8 mouse cellular contexts compared by ENCODE assay signal in genomic region chr3:88771189-88771940, GRCm38 (mm10). TPM values are rescaled to one million over a fixed set of nuclear protein-coding genes. Genes with fewer than 3 reads are reported as not detected.
DNase-seq lines count a peak whose midpoint lies in the region; ATAC-seq lines count a peak whose summit lies in the region.
"Not testable (repeated sequence)": the region's sequence is repeated elsewhere in the genome, so short reads cannot be mapped to it uniquely, and the experiment has no call there.

No protein-coding gene starts in this region.

- not testable (repeated sequence) for H3K9ac ChIP-seq in intestine, embryonic 14.5 days (ENCODE audit: low read length)

- 3% methylated on average over 21 of the region's 28 CpGs for WGBS in intestine, embryonic 14.5 days

- H3K36me3 ChIP-seq in intestine, embryonic 14.5 days (ENCODE audit: control insufficient read depth, insufficient read depth, low read length), result not testable (repeated sequence)

- H3K9me3 ChIP-seq in intestine, embryonic 14.5 days (ENCODE audit: control insufficient read depth, low read length), result not testable (repeated sequence)

- H3K4me3 ChIP-seq in intestine, embryonic 14.5 days (ENCODE audit: low read depth, low read length), result peak overlapping the region; percentile 13

- DNase-seq in adrenal gland, adult 2 months, result peak; percentile 66
- DNase-seq in embryo, embryonic 9.5 days (ENCODE audit: extremely low spot score), result peak; percentile 54
- DNase-seq in heart, adult 11 months, result peak; percentile 98
- peak; percentile 66 for DNase-seq in intestine, embryonic 14.5 days (ENCODE audit: low spot score)
- DNase-seq in left cerebral cortex, adult 9 months (ENCODE audit: low spot score in 2 of 2), result peak; percentile 83 to 86
- DNase-seq in lung, postnatal 25 days (ENCODE audit: low spot score), result peak; percentile 52
- DNase-seq in ovary, adult 18-20 months (ENCODE audit: low spot score), result peak; percentile 47
- DNase-seq in thymus, postnatal 36 days, result peak; percentile 39 to 63

- peak overlapping the region; percentile 43 for H3K4me2 ChIP-seq in intestine, embryonic 14.5 days (ENCODE audit: low read length)

- peak overlapping the region; percentile 40; the same call in 1 of the 2 replicates for H3K27ac ChIP-seq in intestine, embryonic 14.5 days (ENCODE audit: low read depth)

- ATAC-seq in intestine, embryonic 14.5 days (replicated peaks; ENCODE audit: low FRiP score, low TSS enrichment, low read depth), result peak; percentile 83

- H3K4me1 ChIP-seq in intestine, embryonic 14.5 days (replicated peaks; ENCODE audit: control insufficient read depth, insufficient read depth, low read length), result not testable (repeated sequence)

- not testable (repeated sequence) for H3K27me3 ChIP-seq in intestine, embryonic 14.5 days (replicated peaks; ENCODE audit: control insufficient read depth, insufficient read depth, low read length)

RNA-seq across cellular contexts. Expression of gene Syt11, which starts 3.6 kb away (rescaled TPM):
- 10 to 100 TPM; 10.1 to 15.1 TPM for total RNA-seq in adrenal gland, adult 2 months (2021)
- polyA plus RNA-seq in adrenal gland, adult 2 months (2012; rRNA removed), result 5.1 and 5.7 TPM in 2 replicates
- polyA plus RNA-seq in intestine, embryonic 14.5 days (2014; fragmentation: Nextera tagmentation; extraction: Ambion mirVana), result 28.6 and 29.7 TPM in 2 replicates

RNA-seq across cellular contexts. Expression of gene Rit1, which starts 54.7 kb away (rescaled TPM):
- 10 to 100 TPM; 49.2 to 58.9 TPM for total RNA-seq in adrenal gland, adult 2 months (2021)
- 41.4 and 41.5 TPM in 2 replicates for polyA plus RNA-seq in adrenal gland, adult 2 months (2012; rRNA removed)
- polyA plus RNA-seq in intestine, embryonic 14.5 days (2014; fragmentation: Nextera tagmentation; extraction: Ambion mirVana), result 56.4 and 62.1 TPM in 2 replicates

Comparison
In these comparisons a context has a peak if more than half of its experiments do, and no peak if none do; other contexts are left out.
1. Peak in every context shown above with its lines: DNase-seq, ATAC-seq, H3K4me3 ChIP-seq and H3K27ac ChIP-seq.
2. DNase-seq: peak in every context shown above with its lines; median percentile 98 in heart, adult 11 months; 84 in left cerebral cortex, adult 9 months; 66 in adrenal gland, adult 2 months; 66 in intestine, embryonic 14.5 days; 54 in embryo, embryonic 9.5 days; 52 in lung, postnatal 25 days; 51 in thymus, postnatal 36 days; 47 in ovary, adult 18-20 months.